ENCODE assay signal across 27 mouse cellular contexts in genomic region chr14:48345956-48346355, GRCm38 (mm10).
A peak's percentile ranks its signal among the peaks of the same experiment; 100 is the strongest.
DNase-seq lines count a peak whose midpoint lies in the region; ATAC-seq lines count a peak whose summit lies in the region.
"Had no signal": no experiment of that assay in that cellular context is flagged by ENCODE, and none has a peak within 500 bp of the region (broad histone marks: within the 10 kb centered on the region; RNA-seq: fewer than 3 reads in every experiment).

No protein-coding gene starts in this region.

- H3K27me3 ChIP-seq in heart, embryonic 11.5 days (ENCODE audit: control insufficient read depth, insufficient read depth, low read length), result no peaks in the 10 kb centered on the region
- H3K27me3 ChIP-seq: CH12.LX; forebrain, embryonic 12.5 days had no signal

- ATAC-seq in heart, embryonic 11.5 days (replicated peaks; ENCODE audit: insufficient number of reproducible peaks, low FRiP score, low TSS enrichment), result no peak
- ATAC-seq: activated CD4-positive, CD25-positive, alpha-beta regulatory T cell, adult 4 months; CD4-positive, CD25-positive, alpha-beta regulatory T cell, adult 4 months; forebrain, embryonic 14.5 days; forebrain, embryonic 16.5 days; Patski had no signal

- H3K9me3 ChIP-seq in heart, embryonic 11.5 days (replicated peaks; ENCODE audit: control insufficient read depth, low read length), result no peaks in the 10 kb centered on the region
- H3K9me3 ChIP-seq: embryonic facial prominence, embryonic 13.5 days; embryonic facial prominence, embryonic 15.5 days; forebrain, embryonic 10.5 days; forebrain, embryonic 12.5 days; G1E had no signal

- DNase-seq in adrenal gland, postnatal 10 days, result peak; percentile 40
- DNase-seq in adrenal gland, adult (ENCODE audit: inconsistent age in 2 of 2, low spot score in 1 of 2), result no peak
- peak; percentile 14 for DNase-seq in adrenal gland, postnatal 25 days
- DNase-seq in adrenal gland, adult 2 months, result no peak
- DNase-seq in heart, adult 18-20 months, result peak; percentile 30 to 57
- peak; percentile 32 for DNase-seq in adipocyte (ENCODE audit: low spot score)
- DNase-seq: B cell, adult 2 months; cerebellum, adult 11 months; cerebellum, adult 18-20 months; cerebellum, adult 8-10 months; cerebellum, adult 9-11 months; cerebellum, postnatal 14 days; cerebellum, postnatal 36 days; embryo, embryonic 11 days had no signal

- no peak overlapping the region for H3K4me2 ChIP-seq in heart, embryonic 11.5 days
- H3K4me2 ChIP-seq: embryonic facial prominence, embryonic 13.5 days; embryonic facial prominence, embryonic 15.5 days; forebrain, embryonic 12.5 days had no signal

- no peak overlapping the region for H3K4me3 ChIP-seq in heart, embryonic 11.5 days (ENCODE audit: low read depth, low read length)
- H3K4me3 ChIP-seq: embryonic facial prominence, embryonic 13.5 days; embryonic facial prominence, embryonic 15.5 days; erythroblast, embryonic 14.5 days; forebrain, embryonic 10.5 days; forebrain, embryonic 12.5 days had no signal

- no peaks in the 10 kb centered on the region for H3K4me1 ChIP-seq in heart, embryonic 11.5 days (ENCODE audit: control insufficient read depth, insufficient read depth, low read length)

- 79% methylated on average over 7 of the region's 7 CpGs for WGBS in heart, embryonic 11.5 days (ENCODE audit: insufficient replicate concordance)

- H3K27ac ChIP-seq in heart, embryonic 11.5 days (ENCODE audit: low read depth, low read length), result no peak overlapping the region
- H3K27ac ChIP-seq: embryonic facial prominence, embryonic 13.5 days; embryonic facial prominence, embryonic 15.5 days; forebrain, embryonic 10.5 days; forebrain, embryonic 12.5 days had no signal

- no peak overlapping the region for H3K9ac ChIP-seq in heart, embryonic 11.5 days (ENCODE audit: low read depth, low read length)
- H3K9ac ChIP-seq: embryonic facial prominence, embryonic 13.5 days; embryonic facial prominence, embryonic 15.5 days; forebrain, embryonic 12.5 days had no signal

- no peaks in the 10 kb centered on the region for H3K36me3 ChIP-seq in heart, embryonic 11.5 days (ENCODE audit: control insufficient read depth, insufficient read depth, low read length)
- H3K36me3 ChIP-seq: embryonic facial prominence, embryonic 13.5 days; embryonic facial prominence, embryonic 15.5 days; forebrain, embryonic 10.5 days; forebrain, embryonic 12.5 days; G1E had no signal

Comparison
In these comparisons a context has a peak if more than half of its experiments do, and no peak if none do; other contexts are left out.
1. DNase-seq: peak in adrenal gland, postnatal 10 days (single experiment), adrenal gland, postnatal 25 days (single experiment), heart, adult 18-20 months (2 of 2) and adipocyte (single experiment); none in adrenal gland, adult (0 of 2) and adrenal gland, adult 2 months (single experiment).